Mouse (Mus musculus) limb, embryonic 14.5 days (tissue): ENCODE data around the gene Lifr. TPM values are rescaled to one million over a fixed set of nuclear protein-coding genes. Genes with fewer than 3 reads are reported as not detected.

ENCODE experiments used
- ATAC-seq: fragments of 200-750 bp; cut with Nextera tagmentation; 2 replicates; pipeline ENCODE4 v1.8.0; 2017; ENCODE audit warnings: low read depth, moderate number of reproducible peaks, moderate TSS enrichment; ENCODE audit not compliant: low FRiP score
- DNase-seq: peaks from one replicate; pipeline ENCODE4 v3.0.0-alpha.2; 2015; ENCODE audit warnings: low spot score
- H3K27ac ChIP-seq: fragments of 300-500 bp; sonication (generic); replicated peaks from 2 replicates; pipeline ENCODE4 v1.5.1; 2014; ENCODE audit warnings: low read depth, mild to moderate bottlenecking, low read length, moderate library complexity, mixed read lengths
- H3K27me3 ChIP-seq: fragments of 300-500 bp; sonication (generic); 2 replicates; pipeline ENCODE4 v1.6.1; 2014; ENCODE audit warnings: low read length, mixed read lengths; ENCODE audit not compliant: control insufficient read depth, insufficient read depth
- H3K36me3 ChIP-seq: fragments of 300-500 bp; sonication (generic); 2 replicates; pipeline ENCODE4 v1.6.1; 2014; ENCODE audit warnings: mild to moderate bottlenecking, low read length, moderate library complexity, mixed read lengths; ENCODE audit not compliant: control insufficient read depth, insufficient read depth
- H3K4me1 ChIP-seq: fragments of 300-500 bp; sonication (generic); 2 replicates; pipeline ENCODE4 v1.6.1; 2014; ENCODE audit warnings: antibody characterized with exemption, low read length, mixed read lengths; ENCODE audit not compliant: control insufficient read depth, insufficient read depth
- H3K4me2 ChIP-seq: fragments of 300-500 bp; sonication (generic); replicated peaks from 2 replicates; pipeline ENCODE4 v1.6.1; 2014; ENCODE audit warnings: low read depth, mild to moderate bottlenecking, low read length, moderate library complexity; ENCODE audit not compliant: severe bottlenecking
- H3K4me3 ChIP-seq: fragments of 300-500 bp; sonication (generic); replicated peaks from 2 replicates; pipeline ENCODE4 v1.5.1; 2014; ENCODE audit warnings: low read length
- H3K9ac ChIP-seq: fragments of 300-500 bp; sonication (generic); 2 replicates; pipeline ENCODE4 v1.6.1; 2014; ENCODE audit warnings: mild to moderate bottlenecking, low read depth, low read length, moderate library complexity; ENCODE audit not compliant: severe bottlenecking
- H3K9me3 ChIP-seq: fragments of 300-500 bp; sonication (generic); 2 replicates; pipeline ENCODE4 v1.6.1; 2016; ENCODE audit warnings: low read length; ENCODE audit not compliant: control insufficient read depth
- POLR2A ChIP-seq: fragments of 200-500 bp; IDR thresholded peaks from 2 replicates; pipeline ENCODE4 v1.8.0; 2012; ENCODE audit warnings: inconsistent platforms, mild to moderate bottlenecking, moderate library complexity, borderline replicate concordance; ENCODE audit not compliant: insufficient read depth, insufficient read length; ENCODE audit errors: extremely low read depth
- WGBS: fragments of 180-500 bp; shearing (Covaris S2); extraction: QIAGEN DNeasy Blood & Tissue Kit; methylation state at CpG from one replicate; pipeline ENCODE4 v1.1.7; 2014; 5-methylcytosine and 5-hydroxymethylcytosine counted together
- polyA plus RNA-seq, 2 experiments: library from polyadenylated mRNA; depleted of rRNA in 1 of 2; stranded (reverse) in 1 of 2; unstranded in 1 of 2; fragments of >200 nt; fragmentation: Nextera tagmentation in 1 of 2; extraction: Ambion mirVana in 1 of 2; gene quantifications; 2 replicates each; pipeline versions ENCODE4 v1.2.1 to v1.2.3; 2012 to 2014

Gene Lifr
- polyA plus RNA-seq, 2 experiments: 15.7 to 25.2 TPM

GRCm38 (mm10) chr15:7051666-7052065 is 38.7 kb upstream of the Lifr start:
- no peaks in the 10 kb centered on the region for H3K4me1 ChIP-seq
- no peak overlapping the region for H3K4me2 ChIP-seq
- H3K9ac ChIP-seq: no peak overlapping the region
- DNase-seq (no peak), ATAC-seq (no peak)
- no peak for TF ChIP-seq POLR2A
- no peaks in the 10 kb centered on the region for H3K9me3 ChIP-seq
- WGBS: 84% methylated on average over 2 of the region's 2 CpGs
- H3K4me3 ChIP-seq: no peak overlapping the region
- no peaks in the 10 kb centered on the region for H3K36me3 ChIP-seq
- H3K27ac ChIP-seq: no peak overlapping the region
- no peaks in the 10 kb centered on the region for H3K27me3 ChIP-seq

DNA sequence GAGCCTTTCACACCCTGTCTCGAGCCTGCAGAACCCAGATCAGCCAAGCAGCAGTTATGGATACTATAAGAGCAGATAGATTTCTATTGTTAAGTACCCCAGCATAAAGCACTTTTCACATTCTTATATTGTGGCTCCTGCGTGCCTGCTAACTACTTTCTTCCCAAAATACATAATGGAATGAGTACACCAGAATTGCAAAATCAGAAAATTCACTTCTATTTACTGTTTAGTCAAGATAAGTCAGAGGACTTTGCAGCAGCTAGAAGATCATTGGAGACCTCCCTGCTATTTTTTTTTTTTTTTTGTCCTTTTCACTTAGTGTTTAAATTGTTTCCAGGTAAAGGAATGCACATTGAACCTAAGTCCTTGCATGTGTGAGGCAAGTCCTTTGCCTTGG is 38.3 kb upstream of the Lifr start:
- no peak overlapping the region for H3K9ac ChIP-seq
- H3K36me3 ChIP-seq: no peaks in the 10 kb centered on the region
- no peak overlapping the region for H3K4me3 ChIP-seq
- H3K9me3 ChIP-seq: no peaks in the 10 kb centered on the region
- no peaks in the 10 kb centered on the region for H3K4me1 ChIP-seq
- no peak for DNase-seq
- H3K27me3 ChIP-seq: no peaks in the 10 kb centered on the region
- H3K4me2 ChIP-seq: no peak overlapping the region
- WGBS: 76% methylated on average over 2 of the region's 2 CpGs
- H3K27ac ChIP-seq: no peak overlapping the region
- no peak for TF ChIP-seq POLR2A
- no peak for ATAC-seq

- Histone ChIP-seq H3K36me3 (no peaks in the 10 kb centered on the region), H3K9me3 (no peaks in the 10 kb centered on the region), H3K4me2 (no peak overlapping the region), H3K9ac (no peak overlapping the region), H3K27me3 (no peaks in the 10 kb centered on the region), H3K27ac (no peak overlapping the region), H3K4me3 (no peak overlapping the region), H3K4me1 (no peaks in the 10 kb centered on the region)
- WGBS: 77% methylated on average over 3 of the region's 3 CpGs
- DNase-seq (no peak), ATAC-seq (no peak)
- TF ChIP-seq POLR2A: no peak
These were observed 33.6 kb upstream of the Lifr start for GRCm38 (mm10) chr15:7056851-7057250.

- H3K9me3 ChIP-seq: no peaks in the 10 kb centered on the region
- WGBS: 77% methylated on average over 2 of the region's 2 CpGs
These were observed 29.9 kb upstream of the Lifr start for GRCm38 (mm10) chr15:7060522-7060921.

GRCm38 (mm10) chr15:7061995-7062697 is 28.3 kb upstream of the Lifr start:
- H3K27ac ChIP-seq: no peak overlapping the region
- DNase-seq: no peak
- 0 out of 2 replicates have a peak, but pooled peaks cover 3% of the 10 kb centered on the region for H3K4me1 ChIP-seq
- H3K4me2 ChIP-seq: no peak overlapping the region
- ATAC-seq: no peak
- H3K27me3 ChIP-seq: no peaks in the 10 kb centered on the region
- no peak overlapping the region for H3K4me3 ChIP-seq
- no peak overlapping the region for H3K9ac ChIP-seq
- H3K36me3 ChIP-seq: no peaks in the 10 kb centered on the region
- no peak for TF ChIP-seq POLR2A
- no peaks in the 10 kb centered on the region for H3K9me3 ChIP-seq
- 23% methylated on average over 4 of the region's 4 CpGs for WGBS

More at GRCm38 (mm10) chr15:7060522-7060921, 29.9 kb upstream of the Lifr start:
- Histone ChIP-seq H3K36me3 (no peaks in the 10 kb centered on the region), H3K4me1 (0 out of 2 replicates have a peak, but pooled peaks cover 3% of the 10 kb centered on the region), H3K9ac (no peak overlapping the region), H3K4me2 (no peak overlapping the region), H3K27me3 (no peaks in the 10 kb centered on the region), H3K4me3 (no peak overlapping the region), H3K27ac (no peak overlapping the region)
- DNase-seq (no peak), ATAC-seq (no peak)
- TF ChIP-seq POLR2A: no peak
